Mouse (Mus musculus) gastrocnemius, adult 2 months (tissue): Measurements from ENCODE around the gene Srsf12. TPM values are rescaled to one million over a fixed set of nuclear protein-coding genes. Genes with fewer than 3 reads are reported as not detected.
A peak's percentile ranks its signal among the peaks of the same experiment; 100 is the strongest.

Experiments
- DNase-seq: peaks from one replicate; pipeline ENCODE4 v3.0.0; 2022
- H3K27ac ChIP-seq: fragments of 200-600 bp; 2 replicates; pipeline ENCODE4 v1.8.1; 2022; ENCODE audit warnings: mild to moderate bottlenecking
- H3K4me3 ChIP-seq: fragments of 200-600 bp; 2 replicates; pipeline ENCODE4 v1.8.1; 2022; ENCODE audit warnings: mild to moderate bottlenecking, moderate library complexity
- CTCF ChIP-seq: fragments of 200-600 bp; IDR thresholded peaks from 2 replicates; pipeline ENCODE4 v1.8.1; 2022; ENCODE audit warnings: antibody characterized with exemption, mild to moderate bottlenecking, moderate library complexity
- intact Hi-C: fragments of 180-260 bp; cut with DNase I; formaldehyde crosslinking; loops from one replicate; pipeline ENCODE4 v1.15.1; 2025
- total RNA-seq, 2 experiments: library from RNA; stranded (reverse); gene quantifications; 2 replicates each; pipeline ENCODE4 v1.2.3; 2021

Srsf12 gene
- total RNA-seq, 2 experiments from 2014 or later, result not detected

GRCm38 (mm10) chr4:33257263-33257964, 48.6 kb downstream of the Srsf12 start:
- no peak for DNase-seq
- Histone ChIP-seq H3K27ac (no peak overlapping the region), H3K4me3 (no peak overlapping the region)
- no peak for TF ChIP-seq CTCF
- intact Hi-C loops, result no loop called here

GRCm38 (mm10) chr4:33260311-33260710, 51.5 kb downstream of the Srsf12 start:
- Histone ChIP-seq H3K4me3 (no peak overlapping the region), H3K27ac (peak overlapping the region; percentile 84)
- TF ChIP-seq CTCF, result no peak
- intact Hi-C loops, result no loop called here
- no peak for DNase-seq

GRCm38 (mm10) chr4:33261311-33261753, 52.5 kb downstream of the Srsf12 start:
- intact Hi-C loops, result no loop called here
- H3K27ac ChIP-seq, result peak overlapping the region; percentile 84
- DNase-seq, result peak; percentile 96
- peak overlapping the region; percentile 53 for H3K4me3 ChIP-seq
- TF ChIP-seq CTCF, result peak; percentile 39

- TF ChIP-seq CTCF, result no peak
- intact Hi-C loops, result no loop called here
- Histone ChIP-seq H3K27ac (no peak overlapping the region), H3K4me3 (no peak overlapping the region)
- DNase-seq, result no peak
Measured at GRCm38 (mm10) chr4:33262897-33263296, 54.1 kb downstream of the Srsf12 start.

GRCm38 (mm10) chr4:33264979-33265726, 56.4 kb downstream of the Srsf12 start:
- Histone ChIP-seq H3K4me3 (no peak overlapping the region), H3K27ac (no peak overlapping the region)
- TF ChIP-seq CTCF, result no peak
- intact Hi-C loops, result no loop called here
- DNase-seq, result no peak

- intact Hi-C loops, result no loop called here
- no peak overlapping the region for H3K27ac ChIP-seq
- no peak for DNase-seq
- H3K4me3 ChIP-seq, result no peak overlapping the region
- no peak for TF ChIP-seq CTCF
Measured at GRCm38 (mm10) chr4:33270386-33271314, 61.9 kb downstream of the Srsf12 start.

- DNase-seq, result no peak
- no peak overlapping the region for H3K27ac ChIP-seq
- no peak for TF ChIP-seq CTCF
Measured at GRCm38 (mm10) chr4:33273437-33273836, 64.6 kb downstream of the Srsf12 start.

GRCm38 (mm10) chr4:33281891-33282685, 73.3 kb downstream of the Srsf12 start:
- DNase-seq, result no peak
- intact Hi-C loops, result loop anchor here (10.0 kb wide), 1 partner anchor 247 kb away; the partner anchor contains the start of gene Ube2j1
- no peak for TF ChIP-seq CTCF

More at GRCm38 (mm10) chr4:33273437-33273836, 64.6 kb downstream of the Srsf12 start:
- intact Hi-C loops, result no loop called here
- H3K4me3 ChIP-seq, result no peak overlapping the region

More at GRCm38 (mm10) chr4:33281891-33282685, 73.3 kb downstream of the Srsf12 start:
- Histone ChIP-seq H3K27ac (peak overlapping the region; percentile 44), H3K4me3 (no peak overlapping the region)

Other genes starting within 250 kb of the Srsf12 start
- gene Rragd, start 226.0 kb upstream of the Srsf12 start, total RNA-seq, result 100 to 1,000 TPM; 174 to 204 TPM
- gene Ube2j1, start 177.6 kb upstream of the Srsf12 start, total RNA-seq, result 10 to 100 TPM; 50.5 to 54.7 TPM
- gene Gabrr2, start 146.0 kb upstream of the Srsf12 start, total RNA-seq, result 1 to 10 TPM; 2.8 to 4.7 TPM
- gene Gabrr1, start 76.5 kb upstream of the Srsf12 start, total RNA-seq, result under 1 TPM; 0.20 to 0.38 TPM
- gene Pm20d2, start 19.3 kb upstream of the Srsf12 start, total RNA-seq, result 10 to 100 TPM; 36.2 to 52.3 TPM
- gene Pnrc1, start 81.2 kb downstream of the Srsf12 start, total RNA-seq, result 100 to 1,000 TPM; 267 to 279 TPM
- gene Rngtt, start 101.3 kb downstream of the Srsf12 start, total RNA-seq, result 10 to 100 TPM in 1 of 2 experiments, 1 to 10 TPM in 1; 7.1 to 10.0 TPM